Mouse (Mus musculus): ENCODE measurements at regions not wholly inside any gene's neighbourhood (a gene's known extent, or its start where the extent isn't known, plus 50 kb on each side); places are given as distances from the start of the nearest gene placed in this dataset.

- DNase-seq (ENCODE audit: low spot score) (no peak), ATAC-seq (ENCODE audit: low FRiP score, low read depth) (peak; percentile 30; the same call in 1 of the 2 replicates)
These were observed 99.4 kb upstream of the Castor2 start for GRCm38 (mm10) chr5:134000100-134000499.

DNA sequence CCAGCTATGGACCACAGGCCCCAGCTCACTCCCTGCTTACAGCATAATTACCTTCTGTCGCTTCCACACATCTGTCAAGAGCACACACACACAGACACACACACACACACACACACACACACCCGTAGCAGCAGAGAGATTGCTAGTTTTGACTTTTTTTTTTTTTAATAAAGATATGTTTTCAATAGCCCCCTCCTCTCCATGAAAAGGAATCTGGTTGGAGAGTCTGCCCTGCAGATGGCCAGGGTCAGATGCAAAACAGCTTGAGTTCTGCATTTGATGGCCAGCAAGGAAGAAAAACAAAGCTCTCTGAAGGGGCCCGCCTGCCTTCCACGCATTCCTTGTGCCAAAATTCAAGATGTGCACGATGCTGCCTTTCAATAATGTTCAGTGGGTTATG, 99.8 kb upstream of the Castor2 start:
- TF ChIP-seq POLR2A (IDR thresholded peaks at IDR 0.05; ENCODE audit: borderline replicate concordance, extremely low read depth, insufficient read depth, insufficient read length), result no peak
- Histone ChIP-seq H3K36me3 (ENCODE audit: control insufficient read depth, insufficient read depth, low read length) (no peaks in the 10 kb centered on the region), H3K9ac (ENCODE audit: low read depth, low read length, severe bottlenecking) (no peak overlapping the region), H3K4me3 (replicated peaks; ENCODE audit: low read length) (no peak overlapping the region), H3K27me3 (ENCODE audit: control insufficient read depth, insufficient read depth, low read length) (no peaks in the 10 kb centered on the region), H3K4me1 (ENCODE audit: control insufficient read depth, insufficient read depth, low read length) (peaks cover 10% of the 10 kb centered on the region; the same call in 1 of the 2 replicates), H3K27ac (replicated peaks; ENCODE audit: low read depth, low read length) (no peak overlapping the region; the same call in 1 of the 2 replicates), H3K4me2 (replicated peaks; ENCODE audit: low read depth, low read length, severe bottlenecking) (no peak overlapping the region), H3K9me3 (ENCODE audit: control insufficient read depth, low read length) (no peaks in the 10 kb centered on the region)
- ATAC-seq (ENCODE audit: low FRiP score, low read depth), result 0 out of 2 replicates have a peak, but pooled peaks have one; percentile 19
- DNase-seq (ENCODE audit: low spot score), result peak; percentile 63
- 4% methylated on average over 5 of the region's 5 CpGs for WGBS

More at GRCm38 (mm10) chr5:134000100-134000499, 99.4 kb upstream of the Castor2 start:
- Histone ChIP-seq H3K9ac (ENCODE audit: low read depth, low read length, severe bottlenecking) (no peak overlapping the region), H3K4me3 (replicated peaks; ENCODE audit: low read length) (no peak overlapping the region), H3K27me3 (ENCODE audit: control insufficient read depth, insufficient read depth, low read length) (no peaks in the 10 kb centered on the region), H3K27ac (replicated peaks; ENCODE audit: low read depth, low read length) (peak overlapping the region; percentile 11; the same call in 1 of the 2 replicates), H3K9me3 (ENCODE audit: control insufficient read depth, low read length) (no peaks in the 10 kb centered on the region), H3K4me1 (ENCODE audit: control insufficient read depth, insufficient read depth, low read length) (peaks cover 10% of the 10 kb centered on the region; the same call in 1 of the 2 replicates), H3K4me2 (replicated peaks; ENCODE audit: low read depth, low read length, severe bottlenecking) (no peak overlapping the region), H3K36me3 (ENCODE audit: control insufficient read depth, insufficient read depth, low read length) (no peaks in the 10 kb centered on the region)
- TF ChIP-seq POLR2A (IDR thresholded peaks at IDR 0.05; ENCODE audit: borderline replicate concordance, extremely low read depth, insufficient read depth, insufficient read length), result no peak
- 3% methylated on average over 3 of the region's 3 CpGs for WGBS

- H3K27ac ChIP-seq (replicated peaks; ENCODE audit: low read depth, low read length), result no peak overlapping the region
These were observed 107.5 kb upstream of the Castor2 start for GRCm38 (mm10) chr5:133991994-133992393.

GRCm38 (mm10) chr5:133991556-133991955, 108.0 kb upstream of the Castor2 start:
- ATAC-seq (ENCODE audit: low FRiP score, low read depth), result no peak

More at GRCm38 (mm10) chr5:133991994-133992393, 107.5 kb upstream of the Castor2 start:
- Histone ChIP-seq H3K9me3 (ENCODE audit: control insufficient read depth, low read length) (no peaks in the 10 kb centered on the region), H3K4me3 (replicated peaks; ENCODE audit: low read length) (no peak overlapping the region), H3K27me3 (ENCODE audit: control insufficient read depth, insufficient read depth, low read length) (no peaks in the 10 kb centered on the region), H3K36me3 (ENCODE audit: control insufficient read depth, insufficient read depth, low read length) (no peaks in the 10 kb centered on the region), H3K9ac (ENCODE audit: low read depth, low read length, severe bottlenecking) (no peak overlapping the region), H3K4me1 (ENCODE audit: control insufficient read depth, insufficient read depth, low read length) (no peaks in the 10 kb centered on the region), H3K4me2 (replicated peaks; ENCODE audit: low read depth, low read length, severe bottlenecking) (no peak overlapping the region)
- 39% methylated on average over 2 of the region's 2 CpGs for WGBS
- TF ChIP-seq POLR2A (IDR thresholded peaks at IDR 0.05; ENCODE audit: borderline replicate concordance, extremely low read depth, insufficient read depth, insufficient read length), result no peak
- ATAC-seq (ENCODE audit: low FRiP score, low read depth), result no peak
- no peak for DNase-seq (ENCODE audit: low spot score)

DNA sequence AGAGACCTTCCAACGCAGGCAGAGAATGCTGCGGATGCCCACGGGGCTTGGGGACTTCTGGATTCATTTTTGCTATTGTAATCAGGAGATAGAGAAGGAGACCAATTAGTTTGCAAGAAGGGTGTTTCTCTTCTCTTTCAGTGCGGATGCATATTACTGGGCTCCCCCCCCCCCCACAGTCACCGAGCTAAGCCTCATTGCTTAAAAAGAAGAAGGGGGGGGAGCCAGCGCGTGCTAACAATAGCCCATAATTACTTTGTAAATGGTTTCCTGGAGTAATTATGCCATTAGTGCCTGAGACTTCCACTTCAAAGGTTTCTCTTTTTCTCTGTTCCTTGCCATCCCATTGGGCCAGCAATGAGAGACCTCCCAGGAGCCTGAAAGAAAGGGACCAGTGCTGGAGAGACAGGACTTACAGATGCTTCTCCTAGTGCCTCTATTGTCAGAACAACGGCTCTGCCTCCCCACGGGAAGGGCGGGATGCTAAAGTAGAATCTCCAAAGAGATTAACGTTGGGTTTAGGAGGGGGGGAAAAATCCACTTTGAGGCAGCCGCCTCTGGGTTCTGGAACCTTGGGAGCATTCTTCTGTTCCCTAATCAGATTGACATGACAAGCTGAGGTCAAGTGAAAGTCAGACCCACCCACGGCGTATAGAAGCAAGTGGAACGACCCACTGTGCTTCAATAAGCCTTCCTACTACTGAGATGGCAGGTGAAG, 116.1 kb upstream of the Castor2 start:
- ATAC-seq (ENCODE audit: low FRiP score, low read depth), result no peak
- no peak for TF ChIP-seq POLR2A (IDR thresholded peaks at IDR 0.05; ENCODE audit: borderline replicate concordance, extremely low read depth, insufficient read depth, insufficient read length)
- Histone ChIP-seq H3K4me2 (replicated peaks; ENCODE audit: low read depth, low read length, severe bottlenecking) (no peak overlapping the region), H3K4me1 (ENCODE audit: control insufficient read depth, insufficient read depth, low read length) (peaks cover 6% of the 10 kb centered on the region; the same call in 1 of the 2 replicates), H3K27me3 (ENCODE audit: control insufficient read depth, insufficient read depth, low read length) (no peaks in the 10 kb centered on the region), H3K9me3 (ENCODE audit: control insufficient read depth, low read length) (no peaks in the 10 kb centered on the region), H3K4me3 (replicated peaks; ENCODE audit: low read length) (no peak overlapping the region), H3K36me3 (ENCODE audit: control insufficient read depth, insufficient read depth, low read length) (no peaks in the 10 kb centered on the region), H3K27ac (replicated peaks; ENCODE audit: low read depth, low read length) (no peak overlapping the region), H3K9ac (ENCODE audit: low read depth, low read length, severe bottlenecking) (no peak overlapping the region)
- 7% methylated on average over 15 of the region's 15 CpGs for WGBS
- no peak for DNase-seq (ENCODE audit: low spot score)

More at GRCm38 (mm10) chr5:133991556-133991955, 108.0 kb upstream of the Castor2 start:
- Histone ChIP-seq H3K27ac (replicated peaks; ENCODE audit: low read depth, low read length) (no peak overlapping the region), H3K36me3 (ENCODE audit: control insufficient read depth, insufficient read depth, low read length) (no peaks in the 10 kb centered on the region), H3K4me1 (ENCODE audit: control insufficient read depth, insufficient read depth, low read length) (no peaks in the 10 kb centered on the region), H3K4me3 (replicated peaks; ENCODE audit: low read length) (no peak overlapping the region), H3K4me2 (replicated peaks; ENCODE audit: low read depth, low read length, severe bottlenecking) (no peak overlapping the region), H3K9me3 (ENCODE audit: control insufficient read depth, low read length) (no peaks in the 10 kb centered on the region), H3K9ac (ENCODE audit: low read depth, low read length, severe bottlenecking) (no peak overlapping the region), H3K27me3 (ENCODE audit: control insufficient read depth, insufficient read depth, low read length) (no peaks in the 10 kb centered on the region)
- peak; percentile 36 for DNase-seq (ENCODE audit: low spot score)
- TF ChIP-seq POLR2A (IDR thresholded peaks at IDR 0.05; ENCODE audit: borderline replicate concordance, extremely low read depth, insufficient read depth, insufficient read length), result no peak
- 12% methylated on average over 3 of the region's 3 CpGs for whole genome bisulfite sequencing
